Mouse (Mus musculus) limb, embryonic 13.5 days (tissue): ENCODE measurements around the gene Slc38a4. TPM values are rescaled to one million over a fixed set of nuclear protein-coding genes. Genes with fewer than 3 reads are reported as not detected.

ENCODE experiments used
- ATAC-seq: fragments of 200-750 bp; cut with Nextera tagmentation; 2 replicates; pipeline ENCODE4 v1.8.0; 2017; ENCODE audit warnings: low read depth, moderate number of reproducible peaks, moderate TSS enrichment; ENCODE audit not compliant: low FRiP score
- H3K27ac ChIP-seq: fragments of 300-500 bp; sonication (generic); 2 replicates; pipeline ENCODE4 v1.5.1; 2015; ENCODE audit warnings: inconsistent platforms, mild to moderate bottlenecking, moderate library complexity
- H3K27me3 ChIP-seq: fragments of 300-500 bp; sonication (generic); 2 replicates; pipeline ENCODE4 v1.6.1; 2015; ENCODE audit warnings: mild to moderate bottlenecking, inconsistent platforms
- H3K36me3 ChIP-seq: fragments of 300-500 bp; sonication (generic); 2 replicates; pipeline ENCODE4 v1.6.1; 2015; ENCODE audit warnings: inconsistent platforms, mild to moderate bottlenecking, moderate library complexity
- H3K4me1 ChIP-seq: fragments of 300-500 bp; sonication (generic); 2 replicates; pipeline ENCODE4 v1.6.1; 2015; ENCODE audit warnings: inconsistent platforms
- H3K4me2 ChIP-seq: fragments of 300-500 bp; sonication (generic); replicated peaks from 2 replicates; pipeline ENCODE4 v1.6.1; 2015; ENCODE audit warnings: inconsistent platforms, mild to moderate bottlenecking, moderate library complexity
- H3K4me3 ChIP-seq: fragments of 300-500 bp; sonication (generic); 2 replicates; pipeline ENCODE4 v1.5.1; 2015; ENCODE audit warnings: moderate library complexity, mild to moderate bottlenecking, inconsistent platforms
- H3K9ac ChIP-seq: fragments of 300-500 bp; sonication (generic); 2 replicates; pipeline ENCODE4 v1.6.1; 2015; ENCODE audit warnings: mild to moderate bottlenecking, inconsistent platforms
- H3K9me3 ChIP-seq: fragments of 300-500 bp; sonication (generic); 2 replicates; pipeline ENCODE4 v1.6.1; 2016; ENCODE audit warnings: inconsistent platforms
- WGBS: fragments of 180-500 bp; shearing (Covaris S2); methylation state at CpG from one replicate; pipeline ENCODE4 v1.1.7; 2015; 5-methylcytosine and 5-hydroxymethylcytosine counted together
- polyA plus RNA-seq: library from polyadenylated mRNA; unstranded; fragments of >200 nt; fragmentation: Nextera tagmentation; extraction: Ambion mirVana; gene quantifications from 2 replicates; pipeline ENCODE4 v1.2.1, GENCODE M21; 2015

Slc38a4 gene
- polyA plus RNA-seq, 1 experiment from 2014 or later = 85.9 TPM

DNA sequence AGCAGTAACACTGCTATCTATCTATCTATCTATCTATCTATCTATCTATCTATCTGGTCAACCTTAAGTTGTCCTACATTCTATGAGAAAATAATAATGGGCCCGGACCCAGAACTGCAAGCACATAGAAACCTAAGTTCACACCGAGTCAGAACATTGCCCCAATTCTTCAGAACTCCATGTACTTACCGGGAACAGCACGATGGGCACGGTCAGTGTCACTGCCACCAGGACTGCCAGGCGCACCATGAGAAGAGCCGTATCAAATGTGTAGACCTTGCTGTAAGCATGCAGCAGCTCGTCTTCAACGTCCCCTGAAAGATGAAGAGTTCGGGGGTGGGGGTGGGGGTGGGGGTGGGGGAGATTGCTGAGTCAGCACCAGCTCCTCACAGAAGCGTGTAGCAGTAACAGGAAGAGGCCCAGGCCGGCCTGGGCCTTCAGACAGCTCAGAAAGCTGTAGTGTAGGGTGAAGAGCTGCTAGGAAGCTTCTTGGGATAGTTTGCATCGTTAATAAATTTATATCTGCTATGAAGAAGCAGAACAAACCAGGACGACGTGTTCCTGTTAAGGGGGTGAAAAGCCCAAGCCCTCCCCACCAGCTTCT is 50.0 kb downstream of the Slc38a4 start:
- Histone ChIP-seq H3K4me2 (no peak overlapping the region), H3K27ac (no peak overlapping the region), H3K9me3 (no peaks in the 10 kb centered on the region), H3K27me3 (no peaks in the 10 kb centered on the region), H3K4me3 (no peak overlapping the region), H3K9ac (no peak overlapping the region), H3K36me3 (peaks cover 33% of the 10 kb centered on the region), H3K4me1 (peaks cover 40% of the 10 kb centered on the region)
- no peak for ATAC-seq
- WGBS = 87% methylated on average over 15 of the region's 15 CpGs

DNA sequence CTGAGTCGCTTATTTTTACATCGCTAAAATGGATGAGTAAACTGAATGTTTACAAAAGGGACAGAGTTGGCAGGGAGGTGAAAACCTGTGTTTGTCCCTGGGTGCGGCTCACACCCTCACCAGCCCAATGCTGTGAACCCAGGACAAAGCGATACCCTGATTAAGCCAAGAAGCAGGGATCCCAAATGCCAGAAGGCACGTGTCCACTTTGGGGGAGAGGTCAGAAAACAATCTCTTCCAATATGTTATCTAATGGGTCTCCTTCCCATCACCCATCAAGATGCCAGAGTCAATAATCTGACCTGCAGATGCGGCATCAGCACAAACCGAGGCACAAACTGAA is 51.3 kb downstream of the Slc38a4 start:
- whole genome bisulfite sequencing = 79% methylated on average over 7 of the region's 7 CpGs
- H3K27ac ChIP-seq = peak overlapping the region; percentile 78
- H3K27me3 ChIP-seq = no peaks in the 10 kb centered on the region
- peaks cover 53% of the 10 kb centered on the region for H3K4me1 ChIP-seq
- H3K4me2 ChIP-seq = no peak overlapping the region
- no peak for ATAC-seq
- H3K4me3 ChIP-seq = no peak overlapping the region
- no peaks in the 10 kb centered on the region for H3K9me3 ChIP-seq
- no peak overlapping the region for H3K9ac ChIP-seq
- peaks cover 22% of the 10 kb centered on the region for H3K36me3 ChIP-seq

DNA sequence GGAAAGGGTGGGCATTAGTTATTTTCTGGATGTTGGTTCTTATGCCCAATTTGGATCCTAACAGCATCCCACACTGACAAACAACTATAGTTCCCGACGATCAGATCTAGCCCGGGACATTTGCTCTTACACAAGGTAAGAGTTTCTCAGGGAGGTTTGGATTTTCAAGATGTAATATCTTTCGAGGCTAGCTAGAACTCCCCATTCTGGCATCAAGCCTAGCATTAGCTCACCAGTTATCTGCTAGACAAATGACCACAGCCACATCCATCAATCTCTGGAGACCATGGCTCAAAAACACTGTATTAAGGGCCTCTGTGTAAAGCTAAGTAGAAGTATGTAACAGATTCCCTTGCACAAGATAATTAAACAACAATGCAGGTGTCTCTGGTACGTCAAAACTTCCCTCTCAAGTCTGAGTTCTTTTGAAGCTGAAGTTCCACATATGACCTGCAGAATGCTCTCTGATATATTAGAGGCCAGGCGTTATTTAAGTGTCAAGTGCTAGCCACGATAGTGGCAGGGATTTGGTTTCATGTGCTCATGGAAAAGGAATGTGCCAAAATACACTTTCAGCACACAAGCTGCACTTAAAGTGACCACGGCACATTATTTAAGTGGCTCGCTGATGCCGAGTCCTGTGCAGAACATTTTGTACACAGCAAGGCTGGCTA is 51.8 kb downstream of the Slc38a4 start:
- H3K4me3 ChIP-seq = no peak overlapping the region
- no peak overlapping the region for H3K9ac ChIP-seq
- H3K27ac ChIP-seq = peak overlapping the region; percentile 78
- H3K9me3 ChIP-seq = no peaks in the 10 kb centered on the region
- ATAC-seq = peak; percentile 52; the same call in 1 of the 2 replicates
- H3K36me3 ChIP-seq = peaks cover 23% of the 10 kb centered on the region
- H3K4me2 ChIP-seq = no peak overlapping the region
- peaks cover 56% of the 10 kb centered on the region for H3K4me1 ChIP-seq
- H3K27me3 ChIP-seq = no peaks in the 10 kb centered on the region
- WGBS = 37% methylated on average over 10 of the region's 10 CpGs

- Histone ChIP-seq H3K4me2 (peak overlapping the region; percentile 19; the same call in 1 of the 2 replicates), H3K9ac (no peak overlapping the region), H3K9me3 (no peaks in the 10 kb centered on the region), H3K4me1 (peaks cover 56% of the 10 kb centered on the region), H3K4me3 (no peak overlapping the region), H3K27me3 (no peaks in the 10 kb centered on the region), H3K27ac (peak overlapping the region; percentile 52; the same call in 1 of the 2 replicates), H3K36me3 (peaks cover 27% of the 10 kb centered on the region)
- 72% methylated on average over 6 of the region's 6 CpGs for WGBS
- ATAC-seq = no peak
Measured at GRCm38 (mm10) chr15:97003186-97003585, 52.6 kb downstream of the Slc38a4 start.

GRCm38 (mm10) chr15:97002752-97003151 is 53.0 kb downstream of the Slc38a4 start:
- 72% methylated on average over 12 of the region's 12 CpGs for WGBS
- no peak overlapping the region for H3K9ac ChIP-seq
- ATAC-seq = no peak
- no peak overlapping the region for H3K4me3 ChIP-seq
- peaks cover 28% of the 10 kb centered on the region for H3K36me3 ChIP-seq
- no peaks in the 10 kb centered on the region for H3K9me3 ChIP-seq
- H3K4me1 ChIP-seq = peaks cover 56% of the 10 kb centered on the region
- H3K27ac ChIP-seq = peak overlapping the region; percentile 52; the same call in 1 of the 2 replicates
- H3K27me3 ChIP-seq = no peaks in the 10 kb centered on the region
- H3K4me2 ChIP-seq = peak overlapping the region; percentile 19; the same call in 1 of the 2 replicates

DNA sequence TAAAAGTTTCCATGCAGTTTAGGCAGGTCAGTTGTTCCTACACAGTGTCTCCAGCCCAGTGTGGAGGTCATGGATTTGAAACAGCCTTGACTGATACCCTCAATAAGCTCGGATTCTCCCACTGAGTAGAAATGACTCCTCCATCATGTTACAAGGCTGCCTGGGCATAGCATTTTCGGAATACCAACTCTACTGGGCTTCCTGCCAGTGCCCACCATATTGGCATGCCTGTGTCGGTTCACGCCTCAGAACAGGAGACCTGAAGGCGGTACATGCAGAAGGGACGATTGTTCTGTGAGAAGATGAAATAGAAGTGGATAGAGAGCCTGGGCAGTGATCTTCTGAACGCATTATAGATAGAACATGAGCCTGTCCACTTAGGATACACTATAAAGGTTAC is 53.9 kb downstream of the Slc38a4 start:
- Histone ChIP-seq H3K27me3 (no peaks in the 10 kb centered on the region), H3K4me2 (peak overlapping the region; percentile 48), H3K9me3 (no peaks in the 10 kb centered on the region), H3K4me1 (peaks cover 56% of the 10 kb centered on the region), H3K4me3 (no peak overlapping the region), H3K36me3 (peaks cover 27% of the 10 kb centered on the region), H3K9ac (no peak overlapping the region), H3K27ac (peak overlapping the region; percentile 99)
- ATAC-seq = no peak
- 74% methylated on average over 7 of the region's 7 CpGs for WGBS

DNA sequence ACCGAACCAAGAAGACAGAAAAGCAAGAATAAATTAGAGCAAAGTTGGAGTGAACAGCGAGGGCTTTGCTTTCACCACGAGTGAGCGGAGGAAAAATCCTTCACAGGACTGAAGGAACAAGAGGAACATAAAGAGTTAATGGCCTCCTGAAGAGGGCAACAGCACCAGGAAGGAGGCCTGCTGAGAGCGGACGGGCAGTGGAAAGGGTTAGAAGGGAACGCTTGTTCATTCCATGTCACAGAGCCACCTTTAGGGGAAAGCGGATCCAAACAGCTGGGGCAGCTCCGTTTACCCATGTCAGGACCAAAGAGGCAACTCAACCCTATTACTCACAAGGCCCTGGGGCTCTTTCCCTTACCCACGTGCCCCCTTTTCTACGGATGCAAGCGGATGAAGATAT is 54.3 kb downstream of the Slc38a4 start:
- H3K4me2 ChIP-seq = peak overlapping the region; percentile 48
- H3K27ac ChIP-seq = peak overlapping the region; percentile 99
- no peaks in the 10 kb centered on the region for H3K27me3 ChIP-seq
- 24% methylated on average over 12 of the region's 12 CpGs for WGBS
- ATAC-seq = no peak
- H3K36me3 ChIP-seq = peaks cover 31% of the 10 kb centered on the region
- peaks cover 56% of the 10 kb centered on the region for H3K4me1 ChIP-seq
- H3K4me3 ChIP-seq = no peak overlapping the region
- no peaks in the 10 kb centered on the region for H3K9me3 ChIP-seq
- no peak overlapping the region for H3K9ac ChIP-seq

DNA sequence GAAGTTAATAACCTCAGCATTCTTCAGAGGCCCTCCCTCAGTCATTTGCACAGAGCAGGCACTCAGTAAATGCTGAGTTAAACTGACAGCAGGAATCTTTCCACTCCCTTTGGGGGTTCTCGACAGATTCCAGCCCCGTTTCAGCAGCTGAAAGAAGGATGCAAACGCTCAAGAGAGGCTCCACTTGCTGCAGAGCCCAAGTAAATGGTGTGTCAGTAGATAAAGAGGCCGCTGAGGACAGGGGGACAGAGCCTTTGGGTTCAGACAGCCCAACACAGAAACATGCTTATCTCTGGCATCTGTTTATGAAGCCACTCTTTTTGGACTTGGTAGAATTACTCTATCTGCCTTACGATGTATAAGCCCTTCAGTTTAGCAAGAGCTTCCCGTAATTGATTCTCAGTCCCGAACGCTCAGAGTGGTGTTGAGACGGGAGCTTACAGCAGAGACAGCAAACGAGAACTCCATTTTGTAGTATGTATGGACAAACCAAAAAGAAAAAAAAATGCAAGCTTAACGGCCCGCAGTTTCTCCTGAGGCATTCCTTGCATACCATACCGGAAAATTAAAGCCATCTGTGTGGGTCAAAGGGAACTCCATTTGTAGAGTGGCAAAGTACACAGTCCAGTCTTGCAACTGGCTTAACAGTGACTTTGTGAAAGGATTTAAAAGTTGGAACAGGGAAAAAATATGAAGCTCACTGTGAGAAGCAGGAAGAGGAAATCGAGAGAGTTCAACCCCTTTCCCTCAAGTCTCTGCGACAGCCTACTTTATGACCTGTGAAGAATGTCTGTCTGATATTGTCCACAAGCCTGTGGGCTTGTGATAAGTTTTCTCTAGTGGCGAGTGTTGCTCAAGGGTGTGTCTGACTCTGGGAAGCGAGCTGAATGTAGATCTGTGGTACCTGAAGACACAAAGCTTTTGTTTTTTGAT is 55.2 kb downstream of the Slc38a4 start:
- Histone ChIP-seq H3K9ac (peak overlapping the region; percentile 31; the same call in 1 of the 2 replicates), H3K4me2 (peak overlapping the region; percentile 48), H3K4me1 (peaks cover 56% of the 10 kb centered on the region), H3K27ac (peak overlapping the region; percentile 99), H3K9me3 (no peaks in the 10 kb centered on the region), H3K27me3 (no peaks in the 10 kb centered on the region), H3K36me3 (peaks cover 25% of the 10 kb centered on the region), H3K4me3 (no peak overlapping the region)
- peak; percentile 76 for ATAC-seq
- 7% methylated on average over 17 of the region's 17 CpGs for WGBS

- 83% methylated on average over 12 of the region's 12 CpGs for WGBS
- no peak overlapping the region for H3K4me2 ChIP-seq
- no peaks in the 10 kb centered on the region for H3K27me3 ChIP-seq
- no peak for ATAC-seq
- H3K4me3 ChIP-seq = no peak overlapping the region
- H3K4me1 ChIP-seq = peaks cover 53% of the 10 kb centered on the region
- H3K36me3 ChIP-seq = peaks cover 24% of the 10 kb centered on the region
- peak overlapping the region; percentile 99 for H3K27ac ChIP-seq
- H3K9ac ChIP-seq = no peak overlapping the region
- no peaks in the 10 kb centered on the region for H3K9me3 ChIP-seq
Measured at GRCm38 (mm10) chr15:96999401-96999800, 56.4 kb downstream of the Slc38a4 start.

DNA sequence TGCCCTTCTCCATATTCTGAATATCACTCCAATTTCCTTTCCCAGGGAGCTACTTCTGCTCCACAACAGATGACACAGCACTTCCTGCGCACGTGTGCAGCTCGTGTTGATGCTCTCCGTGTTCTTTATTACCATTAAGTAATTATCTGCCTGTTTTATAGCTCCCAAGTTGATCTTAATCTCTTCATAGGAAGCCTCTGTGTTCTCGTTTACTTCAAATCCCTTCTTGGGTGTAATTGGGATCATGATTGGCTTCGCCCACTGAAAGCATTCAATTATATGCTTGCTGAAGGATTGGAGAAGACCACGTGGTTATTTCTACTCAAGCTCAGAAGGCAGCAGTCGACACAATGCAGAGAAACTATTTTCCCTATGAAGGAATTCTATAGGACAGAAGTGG is 70.1 kb downstream of the Slc38a4 start:
- no peak overlapping the region for H3K4me2 ChIP-seq
- no peaks in the 10 kb centered on the region for H3K36me3 ChIP-seq
- ATAC-seq = no peak
- H3K27me3 ChIP-seq = no peaks in the 10 kb centered on the region
- no peak overlapping the region for H3K9ac ChIP-seq
- 50% methylated on average over 8 of the region's 8 CpGs for WGBS
- no peaks in the 10 kb centered on the region for H3K9me3 ChIP-seq
- no peak overlapping the region for H3K4me3 ChIP-seq
- no peak overlapping the region for H3K27ac ChIP-seq
- no peaks in the 10 kb centered on the region for H3K4me1 ChIP-seq

DNA sequence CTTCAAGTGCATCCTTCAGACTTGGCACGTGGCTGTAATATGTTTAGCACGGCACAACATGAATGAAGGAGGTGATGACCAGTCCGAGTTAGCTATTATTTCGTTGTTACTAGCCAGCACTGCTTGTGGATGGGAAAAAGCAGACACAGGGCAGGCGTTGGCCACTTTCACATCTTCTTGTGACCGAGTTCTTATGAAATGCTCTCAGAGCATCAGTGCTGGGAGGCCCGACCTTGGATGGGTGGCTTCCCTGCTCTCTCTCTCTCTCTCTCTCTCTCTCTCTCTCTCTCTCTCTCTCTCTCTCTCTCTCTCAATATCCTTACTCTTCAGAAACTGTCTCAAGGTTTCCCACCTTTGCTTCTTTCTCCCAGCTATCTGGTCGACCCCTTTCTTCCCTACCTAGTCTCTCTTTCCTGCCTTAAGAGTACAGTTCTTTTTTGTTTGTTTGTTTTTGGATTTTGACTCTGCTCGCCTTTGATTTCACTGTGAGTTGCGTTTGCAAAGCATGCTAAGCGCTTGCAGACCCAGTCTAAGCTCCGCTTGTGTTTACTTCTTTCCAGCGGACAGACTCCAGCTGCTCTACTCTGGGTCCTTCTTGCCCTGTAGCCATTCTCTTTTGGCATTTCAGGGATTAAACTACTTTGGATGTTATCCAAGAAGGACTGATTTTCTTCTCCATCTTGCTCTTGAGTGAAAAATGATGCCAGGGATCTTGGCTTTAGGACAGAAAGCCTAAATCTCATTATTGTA is 72.0 kb downstream of the Slc38a4 start:
- H3K27me3 ChIP-seq = no peaks in the 10 kb centered on the region
- no peak overlapping the region for H3K9ac ChIP-seq
- no peak overlapping the region for H3K27ac ChIP-seq
- no peak for ATAC-seq
- WGBS = 86% methylated on average over 13 of the region's 13 CpGs
- H3K4me2 ChIP-seq = no peak overlapping the region
- no peaks in the 10 kb centered on the region for H3K4me1 ChIP-seq
- no peaks in the 10 kb centered on the region for H3K36me3 ChIP-seq
- H3K9me3 ChIP-seq = no peaks in the 10 kb centered on the region
- H3K4me3 ChIP-seq = no peak overlapping the region
